Mouse (Mus musculus): ENCODE measurements at regions not wholly inside any gene's neighbourhood (a gene's known extent, or its start where the extent isn't known, plus 50 kb on each side); places are given as distances from the start of the nearest gene placed in this dataset.
"Not testable (repeated sequence)": the region's sequence is repeated elsewhere in the genome, so short reads cannot be mapped to it uniquely, and the experiment has no call there.

- DNase-seq (ENCODE audit: low read depth, low spot score), result no peak
Observed at GRCm38 (mm10) chr3:81736838-81737237, 195.6 kb upstream of the Ctso start.

DNA sequence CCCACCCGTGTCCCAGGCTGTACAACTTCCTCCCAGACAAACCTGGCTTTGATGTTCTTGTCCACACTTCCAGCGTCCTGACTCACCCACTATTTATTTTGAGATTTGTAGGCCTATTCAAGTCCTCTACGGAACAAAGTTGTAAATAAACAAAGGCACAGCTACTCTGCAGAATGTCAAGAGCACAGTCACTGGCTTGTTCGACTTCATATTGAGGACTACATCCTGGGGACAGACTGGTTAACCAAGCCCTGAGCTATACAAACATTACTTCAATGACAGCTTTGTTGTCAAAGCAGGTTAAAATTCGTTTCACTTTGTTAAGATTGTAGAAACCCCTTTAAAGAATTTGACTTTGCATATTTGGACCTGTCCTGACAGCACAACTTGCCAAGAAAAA lies 190.3 kb upstream of the Ctso start:
- DNase-seq (ENCODE audit: low read depth, low spot score), result peak; percentile 6

GRCm38 (mm10) chr3:81750164-81750563 lies 182.2 kb upstream of the Ctso start:
- DNase-seq (ENCODE audit: low read depth, low spot score), result no peak

DNA sequence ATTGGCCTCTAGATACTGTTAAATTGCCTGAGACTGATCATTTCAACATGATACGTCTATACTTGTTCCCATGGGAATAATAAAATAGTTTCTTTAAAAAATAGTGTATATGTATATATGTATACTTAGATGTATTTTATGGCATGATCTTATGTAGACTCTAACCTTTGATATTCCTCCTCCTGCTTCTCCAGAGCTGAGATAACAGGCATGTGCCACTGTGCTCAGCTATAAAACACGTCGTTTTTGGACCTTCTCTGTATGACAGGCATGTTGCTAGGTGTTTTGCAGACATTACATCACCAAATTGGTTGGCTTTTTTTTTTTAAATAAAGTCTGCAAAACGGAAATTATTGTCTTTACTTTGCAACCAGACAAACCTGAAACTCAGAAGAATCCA lies 179.4 kb upstream of the Ctso start:
- DNase-seq (ENCODE audit: low read depth, low spot score), result no peak

- no peak for DNase-seq (ENCODE audit: low read depth, low spot score)
Observed at GRCm38 (mm10) chr3:81760383-81760782, 172.0 kb upstream of the Ctso start.

DNA sequence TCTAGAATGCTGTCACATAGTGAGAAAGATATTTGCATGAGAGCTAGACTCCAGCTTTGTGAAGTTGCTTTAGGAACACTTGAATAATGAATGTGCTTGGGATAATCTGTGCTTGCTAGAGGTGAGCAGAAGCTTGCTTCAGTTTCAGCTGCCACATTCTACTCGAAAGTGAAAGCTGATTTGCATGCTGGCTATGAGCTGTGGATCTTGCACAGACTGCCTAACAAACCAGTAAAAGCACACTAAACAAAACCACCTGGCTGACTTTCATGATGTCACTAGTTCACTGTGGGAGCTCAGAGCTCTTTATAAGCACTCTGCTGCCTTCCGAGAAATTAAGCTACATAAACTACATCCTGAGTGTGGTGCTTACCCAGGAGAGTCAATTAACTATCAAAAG lies 171.5 kb upstream of the Ctso start:
- peak; percentile 6 for DNase-seq (ENCODE audit: low read depth, low spot score)

GRCm38 (mm10) chr3:81771812-81772211 lies 160.6 kb upstream of the Ctso start:
- DNase-seq (ENCODE audit: low read depth, low spot score), result no peak

- DNase-seq (ENCODE audit: low read depth, low spot score), result no peak
Observed at GRCm38 (mm10) chr3:81773012-81773411, 159.4 kb upstream of the Ctso start.

DNA sequence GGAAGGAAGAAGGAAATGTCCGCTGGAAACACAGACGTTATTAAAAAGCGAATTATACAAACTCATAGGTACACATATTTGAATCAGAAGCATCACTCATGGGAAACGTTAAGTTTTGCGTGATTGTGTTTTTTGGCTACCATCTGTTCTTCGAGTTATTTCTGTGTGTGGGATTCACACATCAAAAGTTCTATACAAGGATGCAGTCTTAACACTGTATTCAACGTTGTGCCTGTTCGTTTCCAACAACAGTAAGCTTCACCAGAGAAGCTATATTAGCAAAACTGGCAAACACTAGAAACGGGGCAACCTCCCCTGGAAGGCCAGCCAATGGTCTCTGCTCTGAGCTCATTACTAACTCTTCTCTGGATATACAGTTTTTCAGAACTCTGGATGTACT lies 150.3 kb upstream of the Ctso start:
- DNase-seq (ENCODE audit: low read depth, low spot score), result no peak

DNA sequence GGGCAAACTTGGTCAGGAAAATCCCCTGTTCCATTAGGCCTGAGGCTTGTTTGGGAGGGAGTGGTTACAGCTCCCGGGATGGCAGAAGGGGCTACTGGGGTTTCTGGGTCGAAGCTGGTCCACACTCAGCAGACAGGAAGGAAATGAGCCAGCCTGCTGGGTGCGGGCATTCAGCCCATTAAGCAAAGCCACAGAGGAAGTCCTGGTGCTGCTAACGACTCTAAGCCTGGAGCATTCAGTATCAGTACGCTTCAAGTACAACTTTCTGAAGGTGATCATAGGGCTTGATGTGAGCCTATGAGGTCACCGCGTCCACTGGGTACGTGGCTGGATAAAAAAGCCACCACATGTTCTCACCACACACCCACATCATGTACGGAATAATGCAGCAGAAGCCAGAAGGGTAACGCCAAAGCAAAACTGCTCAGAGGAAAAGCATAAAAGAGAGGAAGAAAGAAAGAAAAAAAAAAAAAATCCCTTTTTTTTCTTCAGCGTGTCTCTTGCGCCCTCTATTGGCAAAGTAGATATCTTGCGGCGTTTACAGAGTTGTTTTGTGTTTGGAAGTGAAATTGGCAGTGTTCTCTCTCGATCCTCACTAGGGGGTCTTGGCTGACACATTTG lies 149.4 kb upstream of the Ctso start:
- peak; percentile 47 for DNase-seq (ENCODE audit: low read depth, low spot score)

GRCm38 (mm10) chr3:81788915-81789314 lies 143.5 kb upstream of the Ctso start:
- no peak for DNase-seq (ENCODE audit: low read depth, low spot score)

DNA sequence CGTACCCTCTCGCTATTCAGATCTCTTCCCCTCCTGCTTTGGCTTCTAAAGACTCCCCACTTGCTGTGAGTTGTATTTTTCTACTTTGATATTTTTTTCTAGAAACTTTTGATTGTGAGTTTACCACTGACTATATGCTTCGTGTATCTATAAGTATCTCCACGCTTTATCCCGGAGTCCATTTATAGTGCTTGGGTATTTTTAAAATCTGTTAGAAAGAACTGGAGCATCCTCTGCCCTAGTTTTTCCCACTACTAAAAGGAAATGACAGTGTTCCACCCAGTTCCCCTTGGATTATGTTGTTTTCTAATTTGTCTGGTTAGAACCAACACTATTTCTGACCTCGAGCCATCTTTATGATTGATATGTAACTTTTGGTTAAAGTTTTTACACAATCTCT lies 142.7 kb upstream of the Ctso start:
- DNase-seq (ENCODE audit: low read depth, low spot score), result no peak

DNA sequence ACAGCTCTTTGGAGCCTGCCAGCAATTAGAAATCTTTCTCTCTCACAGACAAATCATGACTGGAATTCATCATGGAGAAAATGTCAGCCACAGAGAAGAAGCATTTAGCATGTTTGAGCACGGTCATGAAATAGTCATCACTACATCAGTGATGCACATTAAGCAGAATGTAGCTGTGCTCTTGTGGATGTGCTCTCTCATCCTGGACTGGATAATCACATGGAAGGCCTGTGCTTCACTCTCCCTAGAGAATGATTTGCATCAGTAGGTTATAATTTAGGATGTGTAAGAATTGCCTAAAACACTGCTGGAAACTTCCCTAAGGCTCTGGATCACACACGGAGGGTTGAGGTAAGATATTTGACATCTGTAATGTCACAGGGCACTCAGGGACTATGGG lies 130.3 kb upstream of the Ctso start:
- DNase-seq (ENCODE audit: low read depth, low spot score), result no peak

- DNase-seq (ENCODE audit: low read depth, low spot score), result no peak
Observed at GRCm38 (mm10) chr3:81805745-81806144, 126.7 kb upstream of the Ctso start.

DNA sequence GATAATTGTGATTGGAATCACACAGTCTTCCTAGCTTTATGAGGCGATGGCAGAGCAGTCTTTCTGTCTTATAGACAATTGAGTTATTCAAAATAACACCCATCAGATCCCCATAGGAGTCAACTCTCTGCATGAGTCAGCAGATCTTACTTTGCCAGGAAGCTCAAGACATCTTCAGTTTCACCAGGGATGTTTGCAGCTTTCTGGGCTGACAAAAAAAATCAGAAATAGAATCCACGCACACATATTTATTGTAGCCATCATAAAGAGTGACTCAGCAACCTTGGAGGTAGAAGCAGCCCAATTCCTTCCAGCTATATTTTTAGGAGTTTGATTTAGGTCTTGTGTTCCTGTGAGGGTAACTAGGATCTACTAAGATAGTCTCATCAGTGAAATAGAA lies 122.8 kb upstream of the Ctso start:
- DNase-seq (ENCODE audit: low read depth, low spot score), result no peak

DNA sequence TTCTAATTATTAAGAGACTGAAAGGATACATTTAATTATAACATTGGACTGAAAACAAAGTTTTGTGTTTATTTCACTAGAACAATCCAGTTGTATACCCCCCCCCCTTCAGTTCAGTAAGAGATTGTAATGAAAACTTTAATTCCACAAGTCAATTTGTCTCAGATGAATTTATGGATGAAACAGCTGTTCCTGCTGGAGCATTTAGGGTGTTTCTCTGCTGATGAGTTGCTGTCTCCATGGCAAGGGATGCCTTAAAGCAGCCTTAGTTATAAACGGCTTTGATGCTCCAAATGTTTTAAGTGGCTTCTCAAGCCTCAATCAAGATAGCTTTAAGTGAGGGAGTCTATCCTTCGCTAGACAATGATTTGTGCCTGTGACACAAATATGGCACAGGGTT lies 112.1 kb upstream of the Ctso start:
- DNase-seq (ENCODE audit: low read depth, low spot score), result no peak

DNA sequence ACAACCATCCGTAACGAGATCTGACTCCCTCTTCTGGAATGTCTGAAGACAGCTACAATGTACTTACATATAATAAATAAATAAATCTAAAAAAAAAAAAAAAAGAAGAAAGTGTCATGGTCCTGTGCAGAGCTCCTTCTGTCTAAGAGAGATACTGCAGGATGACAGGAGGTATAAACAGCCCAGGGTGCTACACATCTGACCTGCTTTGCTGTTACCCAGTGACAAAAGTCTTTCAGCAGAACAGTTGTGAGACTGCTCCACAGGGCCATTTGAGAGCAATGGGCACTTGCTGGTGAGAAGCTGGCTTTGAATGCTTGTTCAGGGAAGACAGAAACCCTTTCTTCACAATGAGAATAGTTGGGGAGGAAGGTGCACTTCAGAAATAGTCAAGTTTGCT lies 102.9 kb upstream of the Ctso start:
- DNase-seq (ENCODE audit: low read depth, low spot score), result no peak

DNA sequence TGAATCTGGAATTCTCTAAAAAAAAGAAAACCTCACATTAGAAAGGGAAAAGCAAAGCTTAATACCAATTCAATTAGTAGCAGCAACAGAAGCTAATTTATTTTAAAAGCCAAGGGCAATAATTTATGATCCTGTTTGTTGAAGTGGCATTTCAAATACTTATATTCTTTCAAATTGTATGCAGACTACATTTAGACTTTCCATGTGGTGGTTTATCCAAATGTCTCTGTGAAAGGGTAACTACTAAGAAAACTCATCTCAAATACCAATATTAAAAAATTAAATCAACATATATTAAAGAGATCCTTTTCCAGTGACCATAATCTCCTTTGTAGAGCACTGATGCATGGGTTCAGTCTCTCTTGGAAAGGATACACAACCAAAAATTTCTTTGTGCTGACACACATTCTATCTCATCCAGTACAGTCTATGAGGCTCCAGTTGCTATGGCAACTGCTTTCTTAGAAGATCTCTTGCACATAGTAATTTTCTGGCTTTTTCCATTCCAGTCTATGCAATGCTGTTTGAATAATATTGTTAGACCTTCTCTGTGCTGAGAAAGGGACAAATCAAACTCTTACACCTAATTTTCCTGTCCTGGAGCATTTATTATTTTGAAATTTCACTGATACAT lies 102.3 kb upstream of the Ctso start:
- no peak for DNase-seq (ENCODE audit: low read depth, low spot score)

GRCm38 (mm10) chr3:81835380-81836157 lies 96.8 kb upstream of the Ctso start:
- DNase-seq (ENCODE audit: low read depth, low spot score), result peak; percentile 15

DNA sequence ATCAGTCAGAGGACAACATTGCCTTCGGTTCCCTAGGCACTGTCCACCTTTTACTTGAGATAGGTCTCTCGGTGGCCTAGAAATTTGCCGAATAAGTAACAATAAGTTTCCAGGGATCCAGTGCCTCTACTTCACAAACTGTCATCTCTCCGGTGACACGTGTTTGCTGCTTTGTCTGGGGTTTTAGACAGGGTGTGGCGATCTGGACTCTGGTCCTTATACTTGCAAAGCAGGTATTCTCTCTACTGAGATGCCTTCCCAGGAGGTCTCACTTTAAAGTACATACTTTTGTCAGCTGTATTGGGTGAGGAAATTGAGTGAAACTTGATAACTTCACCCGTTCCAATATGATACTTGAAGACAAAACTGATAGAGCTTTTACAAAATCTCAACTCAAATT lies 95.9 kb upstream of the Ctso start:
- no peak for DNase-seq (ENCODE audit: low read depth, low spot score)

DNA sequence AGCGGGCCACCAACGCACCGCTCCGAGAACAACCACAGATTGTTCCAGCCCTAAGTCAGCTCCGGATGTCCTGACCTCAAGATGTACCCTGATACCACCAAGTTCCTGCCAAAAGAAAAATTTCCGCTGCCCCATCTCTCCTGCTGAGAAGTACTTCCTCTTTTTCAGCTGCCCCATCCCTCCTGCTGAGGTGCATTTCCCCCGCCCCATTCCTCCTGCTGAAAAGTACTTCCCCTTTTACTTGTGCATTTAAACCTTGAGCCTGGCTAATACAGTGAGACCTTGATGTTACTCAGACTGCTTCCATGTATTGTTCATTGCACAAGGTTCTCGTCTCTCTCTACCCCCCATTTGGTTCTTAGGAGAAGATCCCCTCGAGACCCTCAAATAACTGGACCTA lies 94.3 kb upstream of the Ctso start:
- not testable (repeated sequence) for DNase-seq (ENCODE audit: low read depth, low spot score)

- no peak for DNase-seq (ENCODE audit: low read depth, low spot score)
Observed at GRCm38 (mm10) chr3:81864487-81864886, 67.9 kb upstream of the Ctso start.

All from mesoderm, embryonic 11.5 days (tissue).